Comparison of ENCODE assay signal across 9 mouse cellular contexts in the genomic region with DNA sequence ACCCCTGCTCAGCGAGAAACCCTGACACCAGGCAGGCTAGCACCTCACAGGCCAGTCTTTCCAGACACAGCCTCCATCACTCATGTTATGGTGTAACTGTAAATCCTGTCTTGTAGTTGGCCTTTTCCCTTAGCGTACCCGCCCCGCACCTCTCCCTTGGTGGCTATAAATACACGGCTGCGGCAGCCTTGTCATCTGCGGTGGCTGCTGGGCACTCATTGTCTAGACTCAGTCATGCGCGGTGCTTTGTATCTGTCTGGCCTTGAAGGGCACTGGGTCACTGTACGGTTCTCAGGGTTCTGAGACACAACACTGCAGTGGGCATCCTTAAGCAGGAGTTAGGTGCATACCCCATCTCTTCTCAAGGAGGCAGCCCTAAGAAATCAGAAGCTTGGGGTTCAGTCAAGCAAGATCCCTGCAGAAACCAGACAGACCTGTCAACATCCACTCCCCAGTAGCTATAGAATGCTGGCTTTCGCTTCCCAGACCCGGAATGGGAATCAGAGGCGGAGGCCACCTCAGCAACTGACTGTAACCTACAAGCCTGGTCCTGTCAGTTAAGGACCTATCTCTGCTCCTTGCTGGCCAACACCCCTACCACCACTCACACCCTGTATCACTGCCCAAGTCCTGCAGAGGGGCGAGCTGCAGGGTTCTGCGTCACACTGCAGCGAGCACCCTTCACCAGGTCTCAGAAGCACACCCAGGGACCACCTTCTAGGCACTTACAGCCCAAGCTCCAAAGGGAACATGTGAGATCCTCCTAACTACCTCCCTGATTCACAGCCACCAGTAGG. TPM values are rescaled to one million over a fixed set of nuclear protein-coding genes. Genes with fewer than 3 reads are reported as not detected.
A peak's percentile ranks its signal among the peaks of the same experiment; 100 is the strongest.
DNase-seq lines count a peak whose midpoint lies in the region; ATAC-seq and TF ChIP-seq lines count a peak whose summit lies in the region.
"Had no signal": no experiment of that assay in that cellular context is flagged by ENCODE, and none has a peak within 500 bp of the region (broad histone marks: within the 10 kb centered on the region; RNA-seq: fewer than 3 reads in every experiment).

No protein-coding gene starts in this region.

- WGBS in midbrain, postnatal 0 days, result 55% methylated on average over 16 of the region's 16 CpGs
- WGBS in midbrain, embryonic 14.5 days, result 53% methylated on average over 16 of the region's 16 CpGs
- 49% methylated on average over 16 of the region's 16 CpGs for WGBS in hindbrain, embryonic 13.5 days
- WGBS in limb, embryonic 10.5 days, result 89% methylated on average over 16 of the region's 16 CpGs
- 62% methylated on average over 16 of the region's 16 CpGs for WGBS in forebrain, embryonic 11.5 days

- H3K27ac ChIP-seq in midbrain, postnatal 0 days (ENCODE audit: low read depth, low read length), result no peak overlapping the region
- no peak overlapping the region for H3K27ac ChIP-seq in midbrain, embryonic 14.5 days (replicated peaks; ENCODE audit: low read depth, low read length)
- H3K27ac ChIP-seq in hindbrain, embryonic 13.5 days, result peak overlapping the region; percentile 62
- H3K27ac ChIP-seq in limb, embryonic 10.5 days, result no peak overlapping the region
- H3K27ac ChIP-seq in forebrain, embryonic 11.5 days (ENCODE audit: low read depth, low read length), result no peak overlapping the region

- ATAC-seq in midbrain, postnatal 0 days (ENCODE audit: low FRiP score), result no peak
- no peak for ATAC-seq in midbrain, embryonic 14.5 days (ENCODE audit: low FRiP score, low TSS enrichment)
- ATAC-seq in hindbrain, embryonic 13.5 days (ENCODE audit: low FRiP score), result no peak
- ATAC-seq in forebrain, embryonic 11.5 days (replicated peaks; ENCODE audit: low FRiP score), result no peak

- no peaks in the 10 kb centered on the region for H3K9me3 ChIP-seq in midbrain, postnatal 0 days (ENCODE audit: low read length)
- no peaks in the 10 kb centered on the region for H3K9me3 ChIP-seq in midbrain, embryonic 14.5 days (ENCODE audit: control insufficient read depth, low read length)
- no peaks in the 10 kb centered on the region for H3K9me3 ChIP-seq in hindbrain, embryonic 13.5 days
- H3K9me3 ChIP-seq in limb, embryonic 10.5 days (replicated peaks), result no peaks in the 10 kb centered on the region
- H3K9me3 ChIP-seq in forebrain, embryonic 11.5 days (ENCODE audit: control insufficient read depth, low read length), result no peaks in the 10 kb centered on the region; the same call in 1 of the 2 replicates

- TF ChIP-seq CTCF in midbrain, postnatal 0 days (IDR thresholded peaks at IDR 0.05), result no peak

- peak; percentile 40 for DNase-seq in embryo, embryonic 11 days
- DNase-seq in embryo, embryonic 10 days (ENCODE audit: low spot score), result no peak
- DNase-seq in midbrain, postnatal 0 days (ENCODE audit: low spot score), result peak; percentile 31
- DNase-seq in midbrain, embryonic 14.5 days, result no peak
- DNase-seq in retina, postnatal 1 day, result peak; percentile 88
- DNase-seq in limb, embryonic 10.5 days (ENCODE audit: low spot score), result no peak
- DNase-seq in forebrain, embryonic 11.5 days (ENCODE audit: low spot score), result no peak
- DNase-seq: kidney, adult 9 months had no signal

- H3K4me3 ChIP-seq in midbrain, postnatal 0 days (ENCODE audit: low read depth, low read length), result no peak overlapping the region
- H3K4me3 ChIP-seq in midbrain, embryonic 14.5 days (replicated peaks; ENCODE audit: low read depth, low read length), result no peak overlapping the region
- H3K4me3 ChIP-seq in hindbrain, embryonic 13.5 days, result no peak overlapping the region
- H3K4me3 ChIP-seq in limb, embryonic 10.5 days, result no peak overlapping the region
- no peak overlapping the region for H3K4me3 ChIP-seq in forebrain, embryonic 11.5 days (ENCODE audit: low read depth, low read length)

- H3K36me3 ChIP-seq in midbrain, postnatal 0 days (ENCODE audit: insufficient read depth, low read length), result peaks cover 12% of the 10 kb centered on the region
- 0 out of 2 replicates have a peak, but pooled peaks cover under 1% of the 10 kb centered on the region for H3K36me3 ChIP-seq in midbrain, embryonic 14.5 days (ENCODE audit: control insufficient read depth, insufficient read depth, low read length)
- H3K36me3 ChIP-seq in hindbrain, embryonic 13.5 days, result peaks cover 25% of the 10 kb centered on the region
- no peaks in the 10 kb centered on the region for H3K36me3 ChIP-seq in limb, embryonic 10.5 days
- H3K36me3 ChIP-seq in forebrain, embryonic 11.5 days (ENCODE audit: control insufficient read depth, insufficient read depth, low read length), result no peaks in the 10 kb centered on the region

- H3K9ac ChIP-seq in midbrain, postnatal 0 days (replicated peaks; ENCODE audit: low read length, poor library complexity, severe bottlenecking), result no peak overlapping the region
- no peak overlapping the region for H3K9ac ChIP-seq in midbrain, embryonic 14.5 days (replicated peaks; ENCODE audit: low read length)
- no peak overlapping the region; the same call in 1 of the 2 replicates for H3K9ac ChIP-seq in hindbrain, embryonic 13.5 days
- H3K9ac ChIP-seq in forebrain, embryonic 11.5 days (ENCODE audit: low read length), result no peak overlapping the region

- no peaks in the 10 kb centered on the region for H3K27me3 ChIP-seq in midbrain, postnatal 0 days (ENCODE audit: insufficient read depth, low read length)
- no peaks in the 10 kb centered on the region for H3K27me3 ChIP-seq in midbrain, embryonic 14.5 days (ENCODE audit: control insufficient read depth, insufficient read depth, low read length)
- no peaks in the 10 kb centered on the region; the same call in 1 of the 2 replicates for H3K27me3 ChIP-seq in hindbrain, embryonic 13.5 days
- no peaks in the 10 kb centered on the region for H3K27me3 ChIP-seq in limb, embryonic 10.5 days (ENCODE audit: low read depth, poor library complexity, severe bottlenecking)
- H3K27me3 ChIP-seq in forebrain, embryonic 11.5 days (ENCODE audit: control insufficient read depth, insufficient read depth, low read length), result no peaks in the 10 kb centered on the region

- H3K4me2 ChIP-seq in midbrain, postnatal 0 days (ENCODE audit: low read depth, low read length, poor library complexity, severe bottlenecking), result no peak overlapping the region
- H3K4me2 ChIP-seq in midbrain, embryonic 14.5 days (ENCODE audit: low read length), result no peak overlapping the region
- H3K4me2 ChIP-seq in hindbrain, embryonic 13.5 days, result no peak overlapping the region
- no peak overlapping the region for H3K4me2 ChIP-seq in forebrain, embryonic 11.5 days (ENCODE audit: low read depth, low read length, severe bottlenecking)

- no peaks in the 10 kb centered on the region for H3K4me1 ChIP-seq in midbrain, postnatal 0 days (ENCODE audit: insufficient read depth, low read length)
- no peaks in the 10 kb centered on the region for H3K4me1 ChIP-seq in midbrain, embryonic 14.5 days (ENCODE audit: control insufficient read depth, insufficient read depth, low read length)
- H3K4me1 ChIP-seq in hindbrain, embryonic 13.5 days (replicated peaks), result peaks cover 29% of the 10 kb centered on the region
- H3K4me1 ChIP-seq in limb, embryonic 10.5 days, result no peaks in the 10 kb centered on the region
- H3K4me1 ChIP-seq in forebrain, embryonic 11.5 days (replicated peaks; ENCODE audit: control insufficient read depth, insufficient read depth, low read length), result peaks cover 2% of the 10 kb centered on the region; the same call in 1 of the 2 replicates

RNA-seq across cellular contexts. Expression of gene Plpp7, which starts 10.0 kb away (rescaled TPM):
- 31.2 and 47.0 TPM in 2 replicates for total RNA-seq in midbrain, postnatal 0 days (2014; rRNA removed)
- 24.9 and 29.0 TPM in 2 replicates for polyA plus RNA-seq in midbrain, postnatal 0 days (2015; fragmentation: Nextera tagmentation; extraction: Ambion mirVana)
- polyA plus RNA-seq in midbrain, embryonic 14.5 days (2014; fragmentation: Nextera tagmentation; extraction: Ambion mirVana), result 21.6 and 24.4 TPM in 2 replicates
- polyA plus RNA-seq in hindbrain, embryonic 13.5 days (2015; fragmentation: Nextera tagmentation; extraction: Ambion mirVana), result 21.6 and 21.7 TPM in 2 replicates
- polyA plus RNA-seq in limb, embryonic 10.5 days (2016; fragmentation: Nextera tagmentation; extraction: Ambion mirVana), result 2.8 and 3.8 TPM in 2 replicates
- polyA plus RNA-seq in forebrain, embryonic 11.5 days (2014; fragmentation: Nextera tagmentation; extraction: Ambion mirVana), result 5.7 and 7.3 TPM in 2 replicates

RNA-seq across cellular contexts. Expression of gene Fam78a, which starts 20.7 kb away (rescaled TPM):
- 0.77 and 0.85 TPM in 2 replicates for total RNA-seq in midbrain, postnatal 0 days (2014; rRNA removed)
- 0.35 and 0.93 TPM in 2 replicates for polyA plus RNA-seq in midbrain, postnatal 0 days (2015; fragmentation: Nextera tagmentation; extraction: Ambion mirVana)
- polyA plus RNA-seq in midbrain, embryonic 14.5 days (2014; fragmentation: Nextera tagmentation; extraction: Ambion mirVana), result 0.50 and 0.59 TPM in 2 replicates
- 0.63 and 0.74 TPM in 2 replicates for polyA plus RNA-seq in hindbrain, embryonic 13.5 days (2015; fragmentation: Nextera tagmentation; extraction: Ambion mirVana)
- polyA plus RNA-seq in limb, embryonic 10.5 days (2016; fragmentation: Nextera tagmentation; extraction: Ambion mirVana), result 2.0 TPM in 2 replicates
- 1.5 and 1.8 TPM in 2 replicates for polyA plus RNA-seq in forebrain, embryonic 11.5 days (2014; fragmentation: Nextera tagmentation; extraction: Ambion mirVana)

RNA-seq across cellular contexts. Expression of gene Prrc2b, which starts 45.6 kb away (rescaled TPM):
- 164 and 215 TPM in 2 replicates for total RNA-seq in midbrain, postnatal 0 days (2014; rRNA removed)
- 51.5 and 65.9 TPM in 2 replicates for polyA plus RNA-seq in midbrain, postnatal 0 days (2015; fragmentation: Nextera tagmentation; extraction: Ambion mirVana)
- polyA plus RNA-seq in midbrain, embryonic 14.5 days (2014; fragmentation: Nextera tagmentation; extraction: Ambion mirVana), result 121 and 141 TPM in 2 replicates
- polyA plus RNA-seq in hindbrain, embryonic 13.5 days (2015; fragmentation: Nextera tagmentation; extraction: Ambion mirVana), result 65.8 and 68.8 TPM in 2 replicates
- 71.2 and 80.3 TPM in 2 replicates for polyA plus RNA-seq in limb, embryonic 10.5 days (2016; fragmentation: Nextera tagmentation; extraction: Ambion mirVana)
- 98.0 and 102 TPM in 2 replicates for polyA plus RNA-seq in forebrain, embryonic 11.5 days (2014; fragmentation: Nextera tagmentation; extraction: Ambion mirVana)

Comparison
In these comparisons a context has a peak if more than half of its experiments do, and no peak if none do; other contexts are left out.
1. DNase-seq: peak in embryo, embryonic 11 days (single experiment), midbrain, postnatal 0 days (single experiment) and retina, postnatal 1 day (single experiment); none in embryo, embryonic 10 days (single experiment), midbrain, embryonic 14.5 days (single experiment), limb, embryonic 10.5 days (single experiment) and forebrain, embryonic 11.5 days (single experiment).